Mouse (Mus musculus) hindbrain, postnatal 0 days (tissue): ENCODE measurements at regions not wholly inside any gene's neighbourhood (a gene's known extent, or its start where the extent isn't known, plus 50 kb on each side); places are given as distances from the start of the nearest gene placed in this dataset.

Experiments
- ATAC-seq: fragments of 200-750 bp; cut with Nextera tagmentation; 2 replicates; pipeline ENCODE4 v1.8.0; 2017; ENCODE audit warnings: mild to moderate bottlenecking, moderate TSS enrichment, moderate library complexity
- DNase-seq: peaks from one replicate; pipeline ENCODE4 v3.0.0-alpha.2; 2015; ENCODE audit warnings: low spot score
- H3K27ac ChIP-seq: fragments of 300-500 bp; sonication (generic); 2 replicates; pipeline ENCODE4 v1.5.1; 2014; ENCODE audit warnings: mild to moderate bottlenecking
- H3K27me3 ChIP-seq: fragments of 300-500 bp; sonication (generic); 2 replicates; pipeline ENCODE4 v1.6.1; 2014; ENCODE audit warnings: low read length, mixed read lengths; ENCODE audit not compliant: insufficient read depth
- H3K36me3 ChIP-seq: fragments of 300-500 bp; sonication (generic); 2 replicates; pipeline ENCODE4 v1.6.1; 2014; ENCODE audit warnings: low read length, mixed read lengths; ENCODE audit not compliant: insufficient read depth
- H3K4me1 ChIP-seq: fragments of 300-500 bp; sonication (generic); 2 replicates; pipeline ENCODE4 v1.6.1; 2014; ENCODE audit warnings: antibody characterized with exemption, low read length, mixed read lengths; ENCODE audit not compliant: insufficient read depth
- H3K4me2 ChIP-seq: fragments of 300-500 bp; sonication (generic); 2 replicates; pipeline ENCODE4 v1.6.1; 2014; ENCODE audit warnings: low read depth, mild to moderate bottlenecking, low read length, moderate library complexity, mixed read lengths
- H3K4me3 ChIP-seq: fragments of 300-500 bp; sonication (generic); 2 replicates; pipeline ENCODE4 v1.5.1; 2014; ENCODE audit warnings: low read length
- H3K9ac ChIP-seq: fragments of 300-500 bp; sonication (generic); replicated peaks from 2 replicates; pipeline ENCODE4 v1.6.1; 2014; ENCODE audit warnings: mild to moderate bottlenecking, low read length, moderate library complexity, mixed read lengths
- H3K9me3 ChIP-seq: fragments of 300-500 bp; sonication (generic); 2 replicates; pipeline ENCODE4 v1.6.1; 2016; ENCODE audit warnings: low read length, mixed read lengths
- CTCF ChIP-seq: IDR thresholded peaks from 2 replicates; pipeline ENCODE4 v1.5.1; 2016; ENCODE audit warnings: antibody characterized with exemption, control low read depth, low read depth
- WGBS: fragments of 180-500 bp; shearing (Covaris S2); extraction: QIAGEN DNeasy Blood & Tissue Kit; methylation state at CpG from one replicate; pipeline ENCODE4 v1.1.7; 2014; 5-methylcytosine and 5-hydroxymethylcytosine counted together

DNA sequence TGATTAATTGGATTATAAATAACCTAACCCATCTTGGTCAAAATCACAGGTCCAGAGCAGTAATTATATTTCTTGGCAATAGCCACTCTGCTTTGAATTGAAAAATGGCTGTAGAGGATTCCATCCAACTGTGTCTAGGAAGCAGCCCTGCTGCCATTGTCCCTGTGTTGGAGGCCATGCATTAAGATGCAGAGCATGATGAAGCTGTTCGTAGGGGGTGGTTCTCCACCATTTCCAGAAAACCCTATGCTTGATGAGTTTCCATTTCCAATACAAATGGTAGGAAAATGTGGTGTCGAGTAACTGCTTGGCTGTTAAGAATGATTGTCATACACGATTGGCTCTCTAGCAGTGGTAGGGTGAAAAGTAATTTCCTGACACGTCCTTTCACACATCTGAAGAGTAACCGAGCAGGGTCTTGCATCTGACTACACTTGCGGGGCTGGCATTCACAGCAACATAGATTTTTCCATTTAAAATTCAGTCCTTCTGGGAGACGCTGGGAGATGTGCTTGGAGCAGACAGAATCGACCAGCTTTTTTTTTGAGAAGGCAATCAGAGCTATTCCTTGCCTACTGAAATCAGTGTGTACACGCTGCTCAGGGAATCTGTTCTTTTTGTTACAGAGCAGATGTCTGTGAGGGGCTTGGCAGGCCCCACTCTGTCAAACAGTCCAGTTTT lies 211.0 kb downstream of the Cmpk2 start:
- no peaks in the 10 kb centered on the region for H3K27me3 ChIP-seq
- no peaks in the 10 kb centered on the region for H3K36me3 ChIP-seq
- H3K4me1 ChIP-seq = no peaks in the 10 kb centered on the region
- no peak overlapping the region for H3K4me2 ChIP-seq
- H3K27ac ChIP-seq = peak overlapping the region; percentile 56
- no peak for TF ChIP-seq CTCF
- no peak overlapping the region for H3K4me3 ChIP-seq
- H3K9me3 ChIP-seq = no peaks in the 10 kb centered on the region
- ATAC-seq (0 out of 2 replicates have a peak, but pooled peaks have one; percentile 24), DNase-seq (peak; percentile 49)
- 19% methylated on average over 9 of the region's 9 CpGs for WGBS
- H3K9ac ChIP-seq = no peak overlapping the region

GRCm38 (mm10) chr12:26665466-26665865 lies 196.5 kb downstream of the Cmpk2 start:
- H3K9me3 ChIP-seq = no peaks in the 10 kb centered on the region
- ATAC-seq = no peak
- TF ChIP-seq CTCF = no peak
- no peaks in the 10 kb centered on the region for H3K27me3 ChIP-seq
- no peaks in the 10 kb centered on the region for H3K4me1 ChIP-seq
- no peak overlapping the region for H3K9ac ChIP-seq
- H3K4me3 ChIP-seq = no peak overlapping the region
- no peak overlapping the region for H3K4me2 ChIP-seq
- WGBS = 45% methylated on average over 4 of the region's 4 CpGs
- DNase-seq = peak; percentile 20
- no peaks in the 10 kb centered on the region for H3K36me3 ChIP-seq
- no peak overlapping the region for H3K27ac ChIP-seq

DNA sequence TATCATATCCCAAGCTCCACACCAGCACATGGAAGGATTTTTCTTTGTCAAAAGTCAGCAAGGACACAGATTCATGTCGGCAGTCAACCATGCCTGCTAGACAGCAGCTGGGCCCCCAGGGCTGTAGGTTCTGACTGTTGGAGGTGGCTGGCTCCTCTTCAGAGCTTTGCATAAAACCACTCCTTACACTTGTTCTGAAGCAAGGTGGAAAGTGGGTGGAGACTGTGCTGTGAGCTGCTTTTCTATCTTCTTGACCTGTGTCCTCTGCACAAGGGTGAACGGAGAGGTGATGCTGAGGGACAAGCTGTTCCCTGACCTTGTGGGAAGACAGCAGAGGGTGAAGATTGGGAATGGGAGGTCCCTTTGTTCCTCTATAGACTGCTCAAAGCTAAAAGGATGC lies 185.2 kb downstream of the Cmpk2 start:
- no peaks in the 10 kb centered on the region for H3K9me3 ChIP-seq
- no peak overlapping the region for H3K9ac ChIP-seq
- no peaks in the 10 kb centered on the region for H3K36me3 ChIP-seq
- H3K4me2 ChIP-seq = no peak overlapping the region
- no peak for TF ChIP-seq CTCF
- DNase-seq = no peak
- no peak overlapping the region for H3K4me3 ChIP-seq
- ATAC-seq = no peak
- no peaks in the 10 kb centered on the region for H3K4me1 ChIP-seq
- 70% methylated on average over 2 of the region's 2 CpGs for WGBS
- no peak overlapping the region for H3K27ac ChIP-seq
- H3K27me3 ChIP-seq = no peaks in the 10 kb centered on the region

- H3K4me2 ChIP-seq = no peak overlapping the region
- no peak overlapping the region for H3K27ac ChIP-seq
- ATAC-seq = no peak
- no peak for TF ChIP-seq CTCF
- no peaks in the 10 kb centered on the region for H3K4me1 ChIP-seq
- no peaks in the 10 kb centered on the region for H3K27me3 ChIP-seq
- DNase-seq = no peak
- no peaks in the 10 kb centered on the region for H3K9me3 ChIP-seq
- H3K4me3 ChIP-seq = no peak overlapping the region
- H3K9ac ChIP-seq = no peak overlapping the region
- 56% methylated on average over 6 of the region's 6 CpGs for whole genome bisulfite sequencing
- H3K36me3 ChIP-seq = no peaks in the 10 kb centered on the region
These were observed 184.8 kb downstream of the Cmpk2 start for GRCm38 (mm10) chr12:26653781-26654180.

DNA sequence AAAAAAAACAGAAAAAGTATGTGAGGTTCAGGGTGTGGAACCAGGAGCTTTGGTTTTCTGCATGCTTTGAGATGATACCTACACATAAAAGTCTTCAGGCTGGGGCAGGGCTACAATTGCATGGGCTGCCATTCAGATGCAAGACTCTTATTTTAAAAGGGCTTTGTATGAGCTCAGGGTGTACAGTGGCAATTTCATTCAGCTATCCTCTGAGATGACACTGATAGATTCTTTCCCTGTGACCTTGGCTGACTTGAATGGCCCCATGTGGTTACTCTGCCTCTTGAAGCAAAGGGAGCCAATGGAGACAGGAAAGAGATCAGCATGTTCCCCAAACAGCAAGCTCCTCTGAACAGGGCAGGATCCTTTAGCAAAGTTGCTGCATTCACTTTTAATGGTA lies 177.1 kb downstream of the Cmpk2 start:
- H3K4me3 ChIP-seq = no peak overlapping the region
- H3K4me2 ChIP-seq = no peak overlapping the region
- no peaks in the 10 kb centered on the region for H3K4me1 ChIP-seq
- H3K9ac ChIP-seq = no peak overlapping the region
- H3K27me3 ChIP-seq = no peaks in the 10 kb centered on the region
- H3K36me3 ChIP-seq = no peaks in the 10 kb centered on the region
- peak; percentile 34 for DNase-seq
- H3K9me3 ChIP-seq = no peaks in the 10 kb centered on the region
- ATAC-seq = peak; percentile 47; the same call in 1 of the 2 replicates
- no peak overlapping the region for H3K27ac ChIP-seq
- no peak for TF ChIP-seq CTCF

DNA sequence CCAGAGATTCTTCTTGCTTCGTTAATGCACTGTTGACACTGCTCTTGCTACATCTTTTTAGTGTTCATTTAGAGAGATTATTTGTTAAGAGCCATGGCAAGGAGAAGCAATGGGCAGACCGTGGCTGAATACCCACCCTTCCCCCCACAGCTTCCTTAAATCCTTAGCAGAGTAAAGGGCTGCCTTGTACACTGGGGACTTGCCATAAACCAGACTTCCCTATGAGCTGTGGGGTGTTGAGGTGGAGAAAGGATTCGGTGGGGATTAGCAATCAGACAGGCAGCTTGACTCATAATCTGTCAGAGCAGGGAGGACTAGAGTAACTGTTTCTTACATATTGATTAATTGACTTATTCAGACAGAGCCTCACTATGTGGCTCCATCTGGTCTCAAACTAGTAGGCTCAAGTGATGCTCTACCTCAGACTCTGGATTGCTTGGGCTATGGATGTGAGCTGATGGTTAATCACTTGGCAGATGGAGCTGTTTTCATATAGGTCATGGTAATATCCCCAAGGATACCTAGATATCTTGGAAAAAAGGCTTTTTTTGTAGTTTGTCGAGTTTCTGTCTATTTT lies 166.7 kb downstream of the Cmpk2 start:
- Histone ChIP-seq H3K27ac (no peak overlapping the region; the same call in 1 of the 2 replicates), H3K4me2 (no peak overlapping the region), H3K36me3 (no peaks in the 10 kb centered on the region), H3K4me3 (no peak overlapping the region), H3K4me1 (peaks cover 17% of the 10 kb centered on the region; the same call in 1 of the 2 replicates), H3K9me3 (no peaks in the 10 kb centered on the region), H3K27me3 (no peaks in the 10 kb centered on the region), H3K9ac (no peak overlapping the region)
- DNase-seq (peak; percentile 16), ATAC-seq (no peak)
- no peak for TF ChIP-seq CTCF
- WGBS = 23% methylated on average over 4 of the region's 4 CpGs

- no peak overlapping the region for H3K9ac ChIP-seq
- 15% methylated on average over 3 of the region's 3 CpGs for WGBS
These were observed 166.2 kb downstream of the Cmpk2 start for GRCm38 (mm10) chr12:26635253-26635652.

More at GRCm38 (mm10) chr12:26635253-26635652, 166.2 kb downstream of the Cmpk2 start:
- H3K36me3 ChIP-seq = no peaks in the 10 kb centered on the region
- peak; percentile 65 for DNase-seq
- H3K9me3 ChIP-seq = no peaks in the 10 kb centered on the region
- H3K27ac ChIP-seq = no peak overlapping the region; the same call in 1 of the 2 replicates
- no peak for ATAC-seq
- no peak overlapping the region for H3K4me3 ChIP-seq
- H3K4me2 ChIP-seq = no peak overlapping the region
- no peak for TF ChIP-seq CTCF
- H3K4me1 ChIP-seq = peaks cover 17% of the 10 kb centered on the region; the same call in 1 of the 2 replicates
- no peaks in the 10 kb centered on the region for H3K27me3 ChIP-seq
